Mouse (Mus musculus) brain, embryonic 18.5 days (tissue): ENCODE results near the gene Cpne5.
"Not testable (repeated sequence)": the region's sequence is repeated elsewhere in the genome, so short reads cannot be mapped to it uniquely, and the experiment has no call there.

ENCODE experiments used
- DNase-seq: peaks from one replicate; pipeline ENCODE4 v3.0.0-alpha.2; 2012; ENCODE audit warnings: low read depth, low spot score

Cpne5 gene

GRCm38 (mm10) chr17:29237772-29238420 lies at the start of gene Cpne5:
Gene Cpne5, minus strand, starts transcription at chr17:29238167.
- no peak for DNase-seq

- no peak for DNase-seq
These were observed 44.4 kb upstream of the Cpne5 start for GRCm38 (mm10) chr17:29282216-29282952.

GRCm38 (mm10) chr17:29281541-29281940 lies 43.6 kb upstream of the Cpne5 start:
- DNase-seq = no peak

GRCm38 (mm10) chr17:29280422-29280821 lies 42.5 kb upstream of the Cpne5 start:
- no peak for DNase-seq

GRCm38 (mm10) chr17:29273889-29274288 lies 35.9 kb upstream of the Cpne5 start:
- no peak for DNase-seq

GRCm38 (mm10) chr17:29273156-29273555 lies 35.2 kb upstream of the Cpne5 start:
- no peak for DNase-seq

GRCm38 (mm10) chr17:29270148-29270698 lies 32.3 kb upstream of the Cpne5 start:
- no peak for DNase-seq

- no peak for DNase-seq
These were observed 31.4 kb upstream of the Cpne5 start for GRCm38 (mm10) chr17:29269349-29269706.

- peak; percentile 85 for DNase-seq
These were observed 30.8 kb upstream of the Cpne5 start, which contains the start of gene BC004004 for GRCm38 (mm10) chr17:29268682-29269348. Gene BC004004, plus strand, starts transcription at chr17:29268788.

- no peak for DNase-seq
These were observed 30.1 kb upstream of the Cpne5 start for GRCm38 (mm10) chr17:29267931-29268681.

GRCm38 (mm10) chr17:29267040-29267439 lies 29.1 kb upstream of the Cpne5 start:
- not testable (repeated sequence) for DNase-seq

GRCm38 (mm10) chr17:29264760-29265159 lies 26.8 kb upstream of the Cpne5 start:
- DNase-seq = no peak

GRCm38 (mm10) chr17:29263840-29264633 lies 26.1 kb upstream of the Cpne5 start, which contains the start of gene Ppil1:
Gene Ppil1, minus strand, starts transcription at chr17:29264186.
- DNase-seq = peak; percentile 63

- DNase-seq = no peak
These were observed 25.4 kb upstream of the Cpne5 start for GRCm38 (mm10) chr17:29263417-29263816.

- no peak for DNase-seq
These were observed 24.3 kb upstream of the Cpne5 start for GRCm38 (mm10) chr17:29262259-29262649.

- no peak for DNase-seq
These were observed 23.8 kb upstream of the Cpne5 start for GRCm38 (mm10) chr17:29261603-29262258.

GRCm38 (mm10) chr17:29260501-29260900 lies 22.5 kb upstream of the Cpne5 start:
- no peak for DNase-seq

GRCm38 (mm10) chr17:29259489-29259888 lies 21.5 kb upstream of the Cpne5 start:
- no peak for DNase-seq

GRCm38 (mm10) chr17:29258921-29259320 lies 21.0 kb upstream of the Cpne5 start:
- DNase-seq = no peak

GRCm38 (mm10) chr17:29258025-29258558 lies 20.1 kb upstream of the Cpne5 start:
- DNase-seq = no peak
